Mouse (Mus musculus): Measurements from ENCODE around the gene Mbd4.

GRCm38 (mm10) chr6:115879736-115880135 lies 26.6 kb upstream of the Mbd4 start:
- TF ChIP-seq CTCF (IDR thresholded peaks at IDR 0.05; ENCODE audit: low read depth) (no peak), EP300 (optimal IDR thresholded peaks at IDR 0.05) (no peak)

Measured in stomach, postnatal 0 days (tissue).